Mouse (Mus musculus): ENCODE measurements around the gene Cluh. TPM values are rescaled to one million over a fixed set of nuclear protein-coding genes. Genes with fewer than 3 reads are reported as not detected.

Cluh gene
- total and polyA plus RNA-seq, 3 experiments, result 63.1 to 151 (median 86.4) TPM

DNA sequence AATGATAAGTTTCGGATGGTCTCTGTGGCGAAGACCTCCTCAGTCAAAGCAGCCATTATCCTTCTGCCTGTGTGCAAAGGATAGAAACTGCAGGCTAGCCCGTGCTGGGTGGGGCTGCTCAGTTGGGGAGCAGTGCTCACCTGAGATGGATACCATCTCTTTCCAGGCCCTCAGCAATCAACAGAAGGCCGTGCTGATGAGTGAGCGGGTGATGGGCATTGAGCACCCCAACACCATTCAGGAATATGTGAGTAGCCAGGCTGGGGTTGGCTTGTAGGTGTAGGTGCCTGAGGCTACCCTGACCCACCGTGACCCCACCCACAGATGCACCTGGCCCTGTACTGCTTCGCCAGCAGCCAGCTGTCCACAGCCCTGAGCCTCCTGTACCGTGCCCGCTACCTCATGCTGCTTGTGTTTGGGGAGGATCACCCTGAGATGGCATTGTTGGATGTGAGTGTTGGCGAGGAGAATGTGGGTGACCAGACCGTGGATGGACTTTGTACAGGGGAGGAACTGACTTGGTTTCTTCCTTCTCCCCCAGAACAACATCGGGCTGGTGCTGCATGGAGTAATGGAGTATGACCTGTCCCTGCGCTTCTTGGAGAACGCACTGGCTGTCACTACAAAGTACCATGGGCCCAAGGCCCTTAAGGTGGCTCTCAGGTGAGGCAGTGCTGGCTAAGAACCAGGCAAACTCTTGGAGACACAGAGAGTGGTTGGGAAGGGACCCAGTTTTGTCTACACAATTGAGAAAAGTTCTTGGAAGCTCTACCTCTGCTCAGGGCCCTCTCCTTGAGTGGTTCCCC lies 17.7 kb downstream of the Cluh start:
- no peak for DNase-seq (ENCODE audit: extremely low read depth)
- TF ChIP-seq NELFE (IDR thresholded peaks at IDR 0.05; ENCODE audit: low read depth, low read length) (no peak), MEF2A (IDR thresholded peaks at IDR 0.05; ENCODE audit: borderline replicate concordance, low read depth, low read length) (no peak), PAX5 (IDR thresholded peaks at IDR 0.05; ENCODE audit: low read length) (no peak), ZC3H11A (IDR thresholded peaks at IDR 0.05; ENCODE audit: low read depth, low read length) (no peak), MAZ (IDR thresholded peaks at IDR 0.05; ENCODE audit: low read depth, low read length) (no peak), JUND (conservative IDR thresholded peaks at IDR 0.05; ENCODE audit: low read depth, low read length) (no peak), BHLHE40 (IDR thresholded peaks at IDR 0.05; ENCODE audit: low read depth, low read length) (no peak), USF2 (conservative IDR thresholded peaks at IDR 0.05; ENCODE audit: low read depth, low read length) (no peak), ZMIZ1 (IDR thresholded peaks at IDR 0.05; ENCODE audit: low read depth, low read length) (no peak), MAX (IDR thresholded peaks at IDR 0.05; ENCODE audit: low read length) (no peak)
- Histone ChIP-seq H3K4me2 (ENCODE audit: insufficient read depth, low read depth, poor library complexity, severe bottlenecking) (no peak overlapping the region), H3K9ac (ENCODE audit: insufficient read depth, low read depth) (no peak overlapping the region), H3K27ac (ENCODE audit: insufficient read depth, low read depth) (no peak overlapping the region), H3K4me1 (ENCODE audit: control insufficient read depth in 1 of 2, insufficient read depth in 2 of 2) (no peaks in the 10 kb centered on the region), H3K4me3 (replicated peaks in 1 of 3; ENCODE audit: low read depth in 2 of 3, low read length in 2 of 3, poor library complexity in 1 of 3) (no peak overlapping the region), H3K36me3 (replicated peaks in 1 of 2; ENCODE audit: control insufficient read depth in 1 of 2, insufficient read depth in 1 of 2, low read length in 1 of 2) (peaks cover 80 to 98% of the 10 kb centered on the region in 2 experiments), H3K9me3 (replicated peaks; ENCODE audit: low read length) (no peaks in the 10 kb centered on the region), H3K79me2 (replicated peaks; ENCODE audit: control insufficient read depth, extremely low read depth, insufficient read depth, poor library complexity, severe bottlenecking) (no peaks in the 10 kb centered on the region), H3K27me3 (replicated peaks) (no peaks in the 10 kb centered on the region)
- dilution Hi-C loops (cut with MboI; ENCODE audit: extremely low pct_ligation_motif_present, extremely low pct_unique_long_range_greater_than_20kb, low sequenced_read_pairs) (no loop called here), in situ Hi-C loops (cut with MboI; ENCODE audit: low pct_ligation_motif_present, low pct_unique_long_range_greater_than_20kb, low sequenced_read_pairs) (no loop called here)

DNA sequence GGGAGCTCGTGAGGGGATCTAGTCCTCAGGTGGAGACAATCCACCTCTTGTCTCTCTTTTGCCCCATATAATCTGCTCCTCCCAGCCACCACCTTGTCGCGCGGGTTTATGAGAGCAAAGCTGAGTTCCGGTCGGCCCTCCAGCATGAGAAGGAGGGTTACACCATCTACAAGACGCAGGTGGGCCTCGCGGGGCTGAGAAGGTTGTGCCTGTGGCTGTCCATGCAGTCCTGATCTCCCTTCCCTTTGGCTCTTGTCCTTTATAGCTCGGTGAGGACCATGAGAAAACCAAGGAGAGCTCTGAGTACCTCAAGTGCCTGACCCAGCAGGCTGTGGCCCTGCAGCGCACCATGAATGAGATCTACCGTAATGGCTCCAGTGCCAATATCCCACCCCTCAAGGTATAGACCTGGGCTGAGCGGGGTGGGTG lies 18.3 kb downstream of the Cluh start:
- Histone ChIP-seq H3K4me2 (ENCODE audit: insufficient read depth, low read depth, poor library complexity, severe bottlenecking) (no peak overlapping the region), H3K9me3 (replicated peaks; ENCODE audit: low read length) (no peaks in the 10 kb centered on the region), H3K36me3 (replicated peaks in 1 of 2; ENCODE audit: control insufficient read depth in 1 of 2, insufficient read depth in 1 of 2, low read length in 1 of 2) (peaks cover 74 to 95% of the 10 kb centered on the region in 2 experiments), H3K4me1 (ENCODE audit: control insufficient read depth in 1 of 2, insufficient read depth in 2 of 2) (no peaks in the 10 kb centered on the region), H3K4me3 (replicated peaks in 1 of 3; ENCODE audit: low read depth in 2 of 3, low read length in 2 of 3, poor library complexity in 1 of 3) (no peak overlapping the region), H3K9ac (ENCODE audit: insufficient read depth, low read depth) (no peak overlapping the region), H3K27me3 (replicated peaks) (no peaks in the 10 kb centered on the region), H3K79me2 (replicated peaks; ENCODE audit: control insufficient read depth, extremely low read depth, insufficient read depth, poor library complexity, severe bottlenecking) (no peaks in the 10 kb centered on the region), H3K27ac (ENCODE audit: insufficient read depth, low read depth) (no peak overlapping the region)
- in situ Hi-C loops (cut with MboI; ENCODE audit: low pct_ligation_motif_present, low pct_unique_long_range_greater_than_20kb, low sequenced_read_pairs) (no loop called here), dilution Hi-C loops (cut with MboI; ENCODE audit: extremely low pct_ligation_motif_present, extremely low pct_unique_long_range_greater_than_20kb, low sequenced_read_pairs) (no loop called here)
- TF ChIP-seq NRF1 (IDR thresholded peaks at IDR 0.05; ENCODE audit: low read depth, low read length) (no peak), ZKSCAN1 (IDR thresholded peaks at IDR 0.05; ENCODE audit: borderline replicate concordance, low read depth, low read length) (no peak), BHLHE40 (IDR thresholded peaks at IDR 0.05; ENCODE audit: low read depth, low read length) (no peak), MAX (IDR thresholded peaks at IDR 0.05; ENCODE audit: low read length) (no peak)
- no peak for DNase-seq (ENCODE audit: extremely low read depth)

DNA sequence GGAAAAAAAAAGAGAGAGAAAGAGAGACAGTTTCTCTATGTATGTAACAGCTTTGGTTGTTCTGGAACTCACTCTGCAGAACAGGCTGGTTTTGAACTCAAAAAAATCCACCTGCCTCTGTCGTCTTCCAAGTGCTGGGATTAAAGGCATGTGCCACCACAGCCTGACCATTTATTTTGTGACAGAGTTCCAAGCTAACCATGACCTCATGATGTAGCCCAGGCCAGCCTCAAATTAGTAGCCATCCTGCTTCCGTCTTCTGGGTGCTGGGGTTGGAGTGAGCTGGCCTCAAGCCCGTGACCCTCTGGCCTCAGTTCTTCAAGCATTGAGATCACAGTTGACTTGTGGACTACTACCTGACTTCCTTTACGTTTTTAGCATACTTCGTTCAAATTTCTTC lies 19.2 kb downstream of the Cluh start:
- Histone ChIP-seq H3K79me2 (replicated peaks; ENCODE audit: control insufficient read depth, extremely low read depth, insufficient read depth, poor library complexity, severe bottlenecking) (no peaks in the 10 kb centered on the region), H3K27ac (ENCODE audit: insufficient read depth, low read depth) (no peak overlapping the region), H3K4me2 (ENCODE audit: insufficient read depth, low read depth, poor library complexity, severe bottlenecking) (no peak overlapping the region), H3K27me3 (replicated peaks) (no peaks in the 10 kb centered on the region), H3K4me1 (ENCODE audit: control insufficient read depth in 1 of 2, insufficient read depth in 2 of 2) (no peaks in the 10 kb centered on the region), H3K4me3 (replicated peaks in 1 of 3; ENCODE audit: low read depth in 2 of 3, low read length in 2 of 3, poor library complexity in 1 of 3) (no peak overlapping the region), H3K9ac (ENCODE audit: insufficient read depth, low read depth) (no peak overlapping the region), H3K36me3 (replicated peaks in 1 of 2; ENCODE audit: control insufficient read depth in 1 of 2, insufficient read depth in 1 of 2, low read length in 1 of 2) (peaks cover 74 to 94% of the 10 kb centered on the region in 2 experiments), H3K9me3 (replicated peaks; ENCODE audit: low read length) (no peaks in the 10 kb centered on the region)
- DNase-seq (ENCODE audit: extremely low read depth), result no peak
- in situ Hi-C loops (cut with MboI; ENCODE audit: low pct_ligation_motif_present, low pct_unique_long_range_greater_than_20kb, low sequenced_read_pairs), result no loop called here
- dilution Hi-C loops (cut with MboI; ENCODE audit: extremely low pct_ligation_motif_present, extremely low pct_unique_long_range_greater_than_20kb, low sequenced_read_pairs), result no loop called here
- no peak for TF ChIP-seq BHLHE40 (IDR thresholded peaks at IDR 0.05; ENCODE audit: low read depth, low read length)
- TF ChIP-seq CHD1 (IDR thresholded peaks at IDR 0.05; ENCODE audit: low read depth, low read length), result no peak
- no peak for TF ChIP-seq TCF12 (IDR thresholded peaks at IDR 0.05; ENCODE audit: low read depth, low read length)
- no peak for TF ChIP-seq CHD2 (IDR thresholded peaks at IDR 0.05; ENCODE audit: low read length)
- no peak for TF ChIP-seq NRF1 (IDR thresholded peaks at IDR 0.05; ENCODE audit: low read depth, low read length)
- no peak for TF ChIP-seq MEF2A (IDR thresholded peaks at IDR 0.05; ENCODE audit: borderline replicate concordance, low read depth, low read length)
- no peak for TF ChIP-seq ELF1 (IDR thresholded peaks at IDR 0.05; ENCODE audit: low read depth, low read length)
- no peak for TF ChIP-seq E2F4 (IDR thresholded peaks at IDR 0.05; ENCODE audit: insufficient replicate concordance, low read depth, low read length)
- TF ChIP-seq KAT2A (IDR thresholded peaks at IDR 0.05; ENCODE audit: insufficient replicate concordance, low read length), result no peak
- TF ChIP-seq POLR2AphosphoS2 (IDR thresholded peaks at IDR 0.05; ENCODE audit: low read depth, low read length), result no peak
- no peak for TF ChIP-seq MYC (IDR thresholded peaks at IDR 0.05; ENCODE audit: low read depth, low read length)
- TF ChIP-seq MAFK (IDR thresholded peaks at IDR 0.05; ENCODE audit: insufficient replicate concordance, low read length), result no peak
- TF ChIP-seq POLR2A (IDR thresholded peaks at IDR 0.05; ENCODE audit: low read depth, low read length), result no peak
- no peak for TF ChIP-seq HCFC1 (IDR thresholded peaks at IDR 0.05; ENCODE audit: low read depth, low read length)
- no peak for TF ChIP-seq NELFE (IDR thresholded peaks at IDR 0.05; ENCODE audit: low read depth, low read length)
- no peak for TF ChIP-seq SIN3A (IDR thresholded peaks at IDR 0.05; ENCODE audit: low read length)
- no peak for TF ChIP-seq ZKSCAN1 (IDR thresholded peaks at IDR 0.05; ENCODE audit: borderline replicate concordance, low read depth, low read length)

Measured in CH12.LX (cell line).